Mouse (Mus musculus): Measurements from ENCODE around the gene Ascl3.

DNA sequence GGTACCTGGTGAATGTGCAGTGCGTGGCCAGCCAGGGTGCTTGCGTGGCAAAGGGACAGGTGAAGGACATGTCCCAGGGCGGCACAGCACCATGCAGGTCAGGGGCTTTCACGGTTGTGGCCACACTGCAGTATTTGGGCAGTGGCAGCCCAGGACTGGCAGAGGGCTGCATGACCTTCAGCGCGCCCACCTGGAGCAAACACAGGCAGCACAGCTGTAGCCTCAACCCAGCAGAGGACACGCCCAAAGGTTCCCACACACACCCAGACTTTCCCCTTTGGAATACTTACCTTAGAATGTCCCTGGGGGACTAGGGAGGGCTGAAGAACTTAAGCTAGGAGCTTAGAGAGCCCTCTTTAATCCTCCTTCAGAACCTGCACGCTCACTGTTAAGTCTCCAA lies 8.4 kb downstream of the Ascl3 start:
- TF ChIP-seq CTCF (conservative IDR thresholded peaks at IDR 0.05; ENCODE audit: insufficient read depth, insufficient read length, low read depth, low read length): no peak
- no peak for TF ChIP-seq POLR2A (IDR thresholded peaks at IDR 0.05; ENCODE audit: low read depth, low read length)

All from kidney, adult 2 months (tissue).